Mouse (Mus musculus) forebrain, embryonic 11.5 days (tissue): ENCODE measurements around the gene Ezr. TPM values are rescaled to one million over a fixed set of nuclear protein-coding genes. Genes with fewer than 3 reads are reported as not detected.

ENCODE experiments used
- ATAC-seq: fragments of 200-750 bp; cut with Nextera tagmentation; replicated peaks from 2 replicates; pipeline ENCODE4 v1.8.0; 2017; ENCODE audit warnings: moderate TSS enrichment; ENCODE audit not compliant: low FRiP score
- DNase-seq: peaks from one replicate; pipeline ENCODE4 v3.0.0-alpha.2; 2017; ENCODE audit warnings: low spot score
- H3K27ac ChIP-seq: fragments of 300-500 bp; sonication (generic); 2 replicates; pipeline ENCODE4 v1.5.1; 2014; ENCODE audit warnings: low read depth, low read length
- H3K27me3 ChIP-seq: fragments of 300-500 bp; sonication (generic); 2 replicates; pipeline ENCODE4 v1.6.1; 2014; ENCODE audit warnings: mild to moderate bottlenecking, low read length, mixed read lengths; ENCODE audit not compliant: control insufficient read depth, insufficient read depth
- H3K36me3 ChIP-seq: fragments of 300-500 bp; sonication (generic); 2 replicates; pipeline ENCODE4 v1.6.1; 2014; ENCODE audit warnings: mild to moderate bottlenecking, low read length, moderate library complexity, mixed read lengths; ENCODE audit not compliant: control insufficient read depth, insufficient read depth
- H3K4me1 ChIP-seq: fragments of 300-500 bp; sonication (generic); replicated peaks from 2 replicates; pipeline ENCODE4 v1.6.1; 2014; ENCODE audit warnings: low read length, mixed read lengths; ENCODE audit not compliant: control insufficient read depth, insufficient read depth
- H3K4me2 ChIP-seq: fragments of 300-500 bp; sonication (generic); 2 replicates; pipeline ENCODE4 v1.6.1; 2014; ENCODE audit warnings: low read depth, mild to moderate bottlenecking, low read length, moderate library complexity, mixed read lengths; ENCODE audit not compliant: severe bottlenecking
- H3K4me3 ChIP-seq: fragments of 300-500 bp; sonication (generic); 2 replicates; pipeline ENCODE4 v1.5.1; 2014; ENCODE audit warnings: low read depth, low read length
- H3K9ac ChIP-seq: fragments of 300-500 bp; sonication (generic); 2 replicates; pipeline ENCODE4 v1.6.1; 2014; ENCODE audit warnings: low read length
- H3K9me3 ChIP-seq: fragments of 300-500 bp; sonication (generic); 2 replicates; pipeline ENCODE4 v1.6.1; 2016; ENCODE audit warnings: low read length, mixed read lengths; ENCODE audit not compliant: control insufficient read depth
- WGBS: fragments of 180-500 bp; shearing (Covaris S2); extraction: QIAGEN DNeasy Blood & Tissue Kit; methylation state at CpG from one replicate; pipeline ENCODE4 v1.1.7; 2014; 5-methylcytosine and 5-hydroxymethylcytosine counted together
- polyA plus RNA-seq: library from polyadenylated mRNA; unstranded; fragments of >200 nt; fragmentation: Nextera tagmentation; extraction: Ambion mirVana; gene quantifications from 2 replicates; pipeline ENCODE4 v1.2.1, GENCODE M21; 2014

Ezr gene
- polyA plus RNA-seq, 1 experiment from 2014 or later, result 122 TPM

GRCm38 (mm10) chr17:6746452-6747231, 35.9 kb downstream of the Ezr start:
- Histone ChIP-seq H3K4me3 (no peak overlapping the region), H3K4me1 (peaks cover 16% of the 10 kb centered on the region), H3K9me3 (no peaks in the 10 kb centered on the region), H3K27ac (0 out of 2 replicates have a peak overlapping the region, but pooled peaks have one; percentile 64), H3K27me3 (no peaks in the 10 kb centered on the region), H3K4me2 (no peak overlapping the region), H3K9ac (no peak overlapping the region), H3K36me3 (no peaks in the 10 kb centered on the region; the same call in 1 of the 2 replicates)
- ATAC-seq (no peak), DNase-seq (no peak)
- 75% methylated on average over 9 of the region's 9 CpGs for WGBS

- no peaks in the 10 kb centered on the region for H3K9me3 ChIP-seq
- H3K4me2 ChIP-seq, result 0 out of 2 replicates have a peak overlapping the region, but pooled peaks have one; percentile 5
- H3K36me3 ChIP-seq, result no peaks in the 10 kb centered on the region; the same call in 1 of the 2 replicates
- no peak overlapping the region for H3K9ac ChIP-seq
- ATAC-seq (peak; percentile 79), DNase-seq (peak; percentile 56)
- no peak overlapping the region for H3K4me3 ChIP-seq
- peak overlapping the region; percentile 64 for H3K27ac ChIP-seq
- WGBS, result 39% methylated on average over 9 of the region's 9 CpGs
- no peaks in the 10 kb centered on the region for H3K27me3 ChIP-seq
- peaks cover 16% of the 10 kb centered on the region for H3K4me1 ChIP-seq
These were observed 36.6 kb downstream of the Ezr start for GRCm38 (mm10) chr17:6745975-6746374.

- DNase-seq, result peak; percentile 45
- Histone ChIP-seq H3K9ac (no peak overlapping the region), H3K9me3 (no peaks in the 10 kb centered on the region), H3K27ac (peak overlapping the region; percentile 64), H3K4me3 (no peak overlapping the region), H3K36me3 (no peaks in the 10 kb centered on the region; the same call in 1 of the 2 replicates), H3K27me3 (no peaks in the 10 kb centered on the region), H3K4me1 (peaks cover 17% of the 10 kb centered on the region), H3K4me2 (0 out of 2 replicates have a peak overlapping the region, but pooled peaks have one; percentile 5)
- WGBS, result 65% methylated on average over 5 of the region's 5 CpGs
- ATAC-seq, result 0 out of 2 replicates have a peak, but pooled peaks have one; percentile 22
These were observed 37.1 kb downstream of the Ezr start for GRCm38 (mm10) chr17:6745503-6745902.

- no peak overlapping the region for H3K4me3 ChIP-seq
- peaks cover 17% of the 10 kb centered on the region for H3K4me1 ChIP-seq
- WGBS, result 91% methylated on average over 14 of the region's 14 CpGs
- no peak overlapping the region for H3K4me2 ChIP-seq
- H3K36me3 ChIP-seq, result no peaks in the 10 kb centered on the region; the same call in 1 of the 2 replicates
- H3K9me3 ChIP-seq, result no peaks in the 10 kb centered on the region
- peak; percentile 43 for DNase-seq
- no peak overlapping the region for H3K27ac ChIP-seq
- H3K9ac ChIP-seq, result no peak overlapping the region
- no peak for ATAC-seq
- H3K27me3 ChIP-seq, result no peaks in the 10 kb centered on the region
These were observed 37.7 kb downstream of the Ezr start for GRCm38 (mm10) chr17:6744871-6745270.

GRCm38 (mm10) chr17:6744366-6744765, 38.2 kb downstream of the Ezr start:
- Histone ChIP-seq H3K27me3 (no peaks in the 10 kb centered on the region), H3K36me3 (peaks cover under 1% of the 10 kb centered on the region; the same call in 1 of the 2 replicates), H3K9ac (no peak overlapping the region), H3K4me2 (no peak overlapping the region), H3K4me1 (peaks cover 17% of the 10 kb centered on the region), H3K4me3 (no peak overlapping the region), H3K27ac (no peak overlapping the region), H3K9me3 (no peaks in the 10 kb centered on the region)
- WGBS, result 60% methylated on average over 9 of the region's 9 CpGs
- DNase-seq, result peak; percentile 32
- no peak for ATAC-seq

- WGBS, result 88% methylated on average over 11 of the region's 11 CpGs
- Histone ChIP-seq H3K9me3 (no peaks in the 10 kb centered on the region), H3K36me3 (peaks cover 4% of the 10 kb centered on the region; the same call in 1 of the 2 replicates), H3K27me3 (no peaks in the 10 kb centered on the region), H3K9ac (no peak overlapping the region), H3K27ac (no peak overlapping the region), H3K4me2 (no peak overlapping the region), H3K4me3 (no peak overlapping the region), H3K4me1 (peaks cover 17% of the 10 kb centered on the region)
- no peak for ATAC-seq
- peak; percentile 40 for DNase-seq
These were observed 38.8 kb downstream of the Ezr start for GRCm38 (mm10) chr17:6743787-6744239.

- Histone ChIP-seq H3K27ac (no peak overlapping the region), H3K9me3 (no peaks in the 10 kb centered on the region), H3K27me3 (no peaks in the 10 kb centered on the region), H3K36me3 (peaks cover 4% of the 10 kb centered on the region; the same call in 1 of the 2 replicates), H3K4me2 (no peak overlapping the region), H3K4me1 (peaks cover 17% of the 10 kb centered on the region), H3K4me3 (no peak overlapping the region), H3K9ac (no peak overlapping the region)
- DNase-seq, result peak; percentile 47
- 90% methylated on average over 11 of the region's 11 CpGs for WGBS
- ATAC-seq, result no peak
These were observed 39.5 kb downstream of the Ezr start for GRCm38 (mm10) chr17:6743039-6743575.

- ATAC-seq (no peak), DNase-seq (peak; percentile 49)
- Histone ChIP-seq H3K27ac (no peak overlapping the region), H3K27me3 (no peaks in the 10 kb centered on the region), H3K36me3 (peaks cover 4% of the 10 kb centered on the region; the same call in 1 of the 2 replicates), H3K9ac (no peak overlapping the region), H3K9me3 (no peaks in the 10 kb centered on the region), H3K4me3 (no peak overlapping the region), H3K4me2 (no peak overlapping the region), H3K4me1 (peaks cover 16% of the 10 kb centered on the region)
- 81% methylated on average over 33 of the region's 33 CpGs for WGBS
These were observed 40.2 kb downstream of the Ezr start for GRCm38 (mm10) chr17:6742083-6743038.
